Mouse (Mus musculus): ENCODE results near the gene Ddx23. TPM values are rescaled to one million over a fixed set of nuclear protein-coding genes. Genes with fewer than 3 reads are reported as not detected.

Gene Ddx23
- polyA plus RNA-seq, 1 experiment = 59.7 TPM

DNA sequence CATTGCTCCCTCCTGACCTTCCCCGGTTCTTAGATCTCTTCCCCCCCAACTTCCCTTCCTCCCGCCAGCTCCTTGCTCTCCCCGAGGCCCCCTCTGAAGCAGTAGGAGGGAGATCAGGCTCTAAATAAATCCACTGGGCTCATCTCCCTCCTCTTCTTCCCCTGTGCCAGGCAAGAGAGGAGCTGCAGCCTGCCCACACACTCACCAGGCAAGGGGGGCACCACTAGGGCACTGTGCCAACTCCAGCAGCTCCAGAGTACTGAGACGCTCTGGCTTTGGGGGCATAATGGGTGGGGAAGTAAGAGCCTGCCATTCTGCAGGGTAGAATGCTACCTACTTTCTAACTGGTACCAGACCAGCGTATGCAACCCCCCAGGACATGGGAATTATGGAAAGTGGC is 26.2 kb downstream of the Ddx23 start:
- H3K27ac ChIP-seq (ENCODE audit: control insufficient read depth, insufficient read depth, low read length) = no peak overlapping the region
- H3K4me3 ChIP-seq (ENCODE audit: control insufficient read depth, insufficient read depth, low read length) = no peak overlapping the region
- peaks cover 10% of the 10 kb centered on the region; the same call in 1 of the 2 replicates for H3K27me3 ChIP-seq (ENCODE audit: control insufficient read depth, insufficient read depth, low read length)
- TF ChIP-seq CTCF (IDR thresholded peaks at IDR 0.05; ENCODE audit: borderline replicate concordance, control insufficient read depth, extremely low read depth, insufficient read depth, low read length, poor library complexity) (no peak), POLR2A (IDR thresholded peaks at IDR 0.05; ENCODE audit: control insufficient read depth, extremely low read depth, insufficient read depth, low read length, poor library complexity) (no peak)
- H3K36me3 ChIP-seq (ENCODE audit: control insufficient read depth, insufficient read depth, low read length) = no peaks in the 10 kb centered on the region
- no peak for DNase-seq
- H3K4me1 ChIP-seq (replicated peaks; ENCODE audit: control insufficient read depth, insufficient read depth, low read length) = peaks cover 20% of the 10 kb centered on the region
- 69% methylated on average over 5 of the region's 5 CpGs for WGBS

DNA sequence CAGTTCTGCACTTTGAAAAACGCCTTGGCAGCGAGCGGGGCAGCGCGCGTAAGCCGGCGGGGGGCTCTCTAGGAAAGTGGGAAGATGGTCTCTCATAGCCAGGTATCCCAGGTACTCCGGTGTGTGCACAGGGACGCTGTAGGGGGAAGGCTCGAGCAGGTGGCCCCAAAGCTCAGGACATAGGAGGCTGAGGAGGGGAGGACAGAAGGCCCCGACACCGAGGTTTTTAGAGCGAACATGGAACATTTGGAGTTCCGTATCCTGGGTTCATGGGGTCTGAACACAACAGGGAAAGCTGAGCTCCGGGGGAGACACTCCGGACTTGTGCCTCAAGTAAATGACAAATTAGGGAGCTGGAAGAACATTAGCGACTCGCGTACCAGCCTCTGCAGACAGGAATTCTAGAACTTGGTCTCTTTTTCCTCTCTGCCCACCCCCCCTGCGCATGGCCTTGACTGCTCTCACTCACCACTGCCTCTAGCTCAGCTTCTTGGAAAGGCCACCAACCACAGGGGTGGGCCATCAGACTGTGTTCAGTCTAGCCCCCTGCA is 27.3 kb downstream of the Ddx23 start:
- Histone ChIP-seq H3K4me3 (ENCODE audit: control insufficient read depth, insufficient read depth, low read length) (peak overlapping the region; percentile 40), H3K27ac (ENCODE audit: control insufficient read depth, insufficient read depth, low read length) (no peak overlapping the region), H3K27me3 (ENCODE audit: control insufficient read depth, insufficient read depth, low read length) (peaks cover 10% of the 10 kb centered on the region; the same call in 1 of the 2 replicates), H3K36me3 (ENCODE audit: control insufficient read depth, insufficient read depth, low read length) (no peaks in the 10 kb centered on the region), H3K4me1 (replicated peaks; ENCODE audit: control insufficient read depth, insufficient read depth, low read length) (peaks cover 20% of the 10 kb centered on the region)
- no peak for TF ChIP-seq POLR2A (IDR thresholded peaks at IDR 0.05; ENCODE audit: control insufficient read depth, extremely low read depth, insufficient read depth, low read length, poor library complexity)
- TF ChIP-seq CTCF (IDR thresholded peaks at IDR 0.05; ENCODE audit: borderline replicate concordance, control insufficient read depth, extremely low read depth, insufficient read depth, low read length, poor library complexity) = no peak
- 10% methylated on average over 21 of the region's 21 CpGs for WGBS
- no peak for DNase-seq

DNA sequence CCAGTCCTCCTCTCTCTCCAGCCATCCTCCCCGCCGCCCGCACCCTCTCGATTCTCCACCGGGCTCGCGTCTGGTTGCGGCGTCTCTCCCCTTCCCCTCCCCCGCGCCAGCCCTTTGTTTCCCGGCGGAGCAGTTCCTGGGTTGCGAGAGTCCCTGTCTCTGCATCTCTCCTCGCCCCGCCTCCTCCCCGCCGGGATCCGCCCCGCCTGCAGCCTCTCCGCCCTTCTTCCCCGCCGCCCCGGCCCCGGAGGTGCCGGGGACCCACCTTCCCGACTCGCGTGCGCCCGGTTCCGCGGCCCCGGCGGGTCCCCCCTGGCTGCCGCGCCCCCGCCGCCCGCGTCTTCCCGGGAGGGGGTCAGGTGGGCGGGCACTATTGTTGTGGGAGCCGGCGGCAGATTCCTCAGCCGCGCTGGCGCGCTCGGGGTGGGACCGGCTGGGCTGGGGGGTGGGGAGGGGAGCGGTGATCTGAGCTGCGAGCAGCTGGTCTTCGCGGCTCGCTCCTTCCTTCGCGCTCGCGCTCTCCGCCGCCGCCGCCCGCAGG is 28.1 kb downstream of the Ddx23 start:
- DNase-seq = peak; percentile 87
- peak overlapping the region; percentile 48 for H3K4me3 ChIP-seq (ENCODE audit: control insufficient read depth, insufficient read depth, low read length)
- under 1% methylated on average over 62 of the region's 65 CpGs for WGBS

DNA sequence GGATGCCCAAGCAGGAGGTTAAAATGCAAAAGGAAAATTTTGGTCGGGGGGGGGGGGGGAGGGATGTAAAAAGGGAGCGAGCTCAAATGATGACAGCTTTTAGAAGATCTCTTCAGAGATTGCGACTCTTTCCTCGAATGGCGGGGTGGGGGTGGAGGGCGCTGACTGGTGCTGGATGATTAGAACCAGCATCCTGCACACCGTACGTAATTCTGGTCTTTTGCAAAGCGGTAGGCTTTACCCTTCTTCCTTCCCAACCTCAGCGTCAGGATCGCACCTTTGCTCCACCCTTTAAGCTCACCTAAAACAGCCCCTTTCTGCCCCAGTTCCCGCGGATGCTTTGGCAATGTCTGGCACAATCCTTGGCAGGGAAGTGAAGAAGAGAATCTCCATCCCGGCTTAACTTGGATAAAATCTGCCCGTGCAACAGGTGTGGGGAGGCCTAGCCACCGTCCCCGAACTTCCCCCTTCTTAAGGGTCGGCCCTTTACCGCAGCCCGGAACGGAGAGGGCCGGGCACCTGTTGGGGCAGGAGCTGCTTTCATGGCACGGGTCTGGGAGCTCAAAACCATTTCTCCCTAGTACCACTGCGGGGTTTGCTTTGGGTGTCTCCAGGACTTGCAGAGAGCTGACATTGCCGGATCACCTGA is 28.7 kb downstream of the Ddx23 start:
- Histone ChIP-seq H3K27me3 (ENCODE audit: control insufficient read depth, insufficient read depth, low read length) (peaks cover 10% of the 10 kb centered on the region; the same call in 1 of the 2 replicates), H3K36me3 (ENCODE audit: control insufficient read depth, insufficient read depth, low read length) (no peaks in the 10 kb centered on the region), H3K27ac (ENCODE audit: control insufficient read depth, insufficient read depth, low read length) (no peak overlapping the region), H3K4me3 (ENCODE audit: control insufficient read depth, insufficient read depth, low read length) (peak overlapping the region; percentile 48), H3K4me1 (replicated peaks; ENCODE audit: control insufficient read depth, insufficient read depth, low read length) (peaks cover 23% of the 10 kb centered on the region)
- no peak for DNase-seq
- TF ChIP-seq CTCF (IDR thresholded peaks at IDR 0.05; ENCODE audit: borderline replicate concordance, control insufficient read depth, extremely low read depth, insufficient read depth, low read length, poor library complexity) (no peak), POLR2A (IDR thresholded peaks at IDR 0.05; ENCODE audit: control insufficient read depth, extremely low read depth, insufficient read depth, low read length, poor library complexity) (no peak)
- under 1% methylated on average over 25 of the region's 25 CpGs for WGBS

More for the DNA sequence above, 28.1 kb downstream of the Ddx23 start:
- no peak for TF ChIP-seq CTCF (IDR thresholded peaks at IDR 0.05; ENCODE audit: borderline replicate concordance, control insufficient read depth, extremely low read depth, insufficient read depth, low read length, poor library complexity)
- TF ChIP-seq POLR2A (IDR thresholded peaks at IDR 0.05; ENCODE audit: control insufficient read depth, extremely low read depth, insufficient read depth, low read length, poor library complexity) = peak; percentile 68
- peaks cover 20% of the 10 kb centered on the region for H3K4me1 ChIP-seq (replicated peaks; ENCODE audit: control insufficient read depth, insufficient read depth, low read length)
- H3K27me3 ChIP-seq (ENCODE audit: control insufficient read depth, insufficient read depth, low read length) = peaks cover 10% of the 10 kb centered on the region; the same call in 1 of the 2 replicates
- no peak overlapping the region for H3K27ac ChIP-seq (ENCODE audit: control insufficient read depth, insufficient read depth, low read length)
- no peaks in the 10 kb centered on the region for H3K36me3 ChIP-seq (ENCODE audit: control insufficient read depth, insufficient read depth, low read length)

DNA sequence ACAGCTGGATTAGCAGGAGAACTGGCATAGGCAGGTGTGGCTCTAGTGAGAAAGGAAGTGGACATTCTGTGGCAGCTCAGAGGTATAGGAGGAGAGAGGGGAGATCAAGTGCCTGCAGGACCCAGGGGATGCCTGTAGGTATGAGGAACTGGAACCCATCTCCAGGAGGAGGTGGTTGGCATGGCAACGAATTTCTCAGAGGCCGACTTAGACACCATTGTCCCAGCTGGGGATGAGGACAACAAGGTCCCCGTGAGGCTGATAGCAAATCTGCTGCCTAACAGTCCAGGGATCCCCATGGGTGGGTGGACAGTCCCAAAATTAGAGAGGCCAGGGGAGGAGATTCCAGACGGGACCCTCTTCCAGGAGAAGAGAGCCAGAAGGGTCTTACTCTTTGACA is 29.8 kb downstream of the Ddx23 start:
- H3K4me1 ChIP-seq (replicated peaks; ENCODE audit: control insufficient read depth, insufficient read depth, low read length) = peaks cover 33% of the 10 kb centered on the region
- no peak overlapping the region for H3K27ac ChIP-seq (ENCODE audit: control insufficient read depth, insufficient read depth, low read length)
- peaks cover 10% of the 10 kb centered on the region; the same call in 1 of the 2 replicates for H3K27me3 ChIP-seq (ENCODE audit: control insufficient read depth, insufficient read depth, low read length)
- no peaks in the 10 kb centered on the region for H3K36me3 ChIP-seq (ENCODE audit: control insufficient read depth, insufficient read depth, low read length)
- WGBS = 5% methylated on average over 4 of the region's 4 CpGs
- no peak for TF ChIP-seq CTCF (IDR thresholded peaks at IDR 0.05; ENCODE audit: borderline replicate concordance, control insufficient read depth, extremely low read depth, insufficient read depth, low read length, poor library complexity)
- TF ChIP-seq POLR2A (IDR thresholded peaks at IDR 0.05; ENCODE audit: control insufficient read depth, extremely low read depth, insufficient read depth, low read length, poor library complexity) = no peak
- no peak for DNase-seq
- H3K4me3 ChIP-seq (ENCODE audit: control insufficient read depth, insufficient read depth, low read length) = no peak overlapping the region

DNA sequence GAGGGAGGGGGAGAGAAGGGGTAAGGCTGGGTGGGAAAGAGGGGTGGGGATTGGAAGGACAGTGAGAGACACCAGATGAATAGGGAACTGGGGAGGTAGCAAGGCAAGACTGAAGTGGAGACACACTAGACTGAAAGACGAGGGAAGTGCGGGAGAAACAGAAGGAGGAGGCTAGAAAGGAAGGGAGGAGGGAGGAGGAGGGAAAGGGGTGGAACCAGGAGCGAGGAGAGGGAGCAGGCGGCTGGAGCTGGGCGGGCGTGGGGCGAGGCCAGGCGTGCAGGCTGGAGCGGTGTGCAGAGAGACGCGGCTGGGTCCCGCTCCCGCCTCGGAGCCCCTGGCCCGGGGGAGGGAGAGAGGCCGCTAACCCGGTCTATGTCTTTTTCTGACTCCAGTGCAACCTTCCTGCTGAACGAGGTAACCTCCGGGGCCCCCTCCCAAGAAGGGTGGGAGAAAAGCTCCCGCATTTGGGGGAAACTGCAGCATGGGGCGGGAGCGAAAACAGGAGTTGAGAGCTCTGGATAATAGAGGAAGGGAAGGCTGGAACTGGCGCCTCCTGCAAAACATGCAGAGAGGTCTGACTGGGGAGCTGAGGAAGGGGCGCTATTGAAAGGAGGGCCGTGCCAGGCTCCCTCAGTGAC is 30.5 kb downstream of the Ddx23 start:
- WGBS = 6% methylated on average over 25 of the region's 25 CpGs
- H3K4me1 ChIP-seq (replicated peaks; ENCODE audit: control insufficient read depth, insufficient read depth, low read length) = peaks cover 33% of the 10 kb centered on the region
- TF ChIP-seq CTCF (IDR thresholded peaks at IDR 0.05; ENCODE audit: borderline replicate concordance, control insufficient read depth, extremely low read depth, insufficient read depth, low read length, poor library complexity) (no peak), POLR2A (IDR thresholded peaks at IDR 0.05; ENCODE audit: control insufficient read depth, extremely low read depth, insufficient read depth, low read length, poor library complexity) (no peak)
- no peak overlapping the region for H3K27ac ChIP-seq (ENCODE audit: control insufficient read depth, insufficient read depth, low read length)
- H3K36me3 ChIP-seq (ENCODE audit: control insufficient read depth, insufficient read depth, low read length) = no peaks in the 10 kb centered on the region
- H3K4me3 ChIP-seq (ENCODE audit: control insufficient read depth, insufficient read depth, low read length) = no peak overlapping the region
- H3K27me3 ChIP-seq (ENCODE audit: control insufficient read depth, insufficient read depth, low read length) = peaks cover 10% of the 10 kb centered on the region; the same call in 1 of the 2 replicates
- DNase-seq = no peak

All from thymus, adult 2 months (tissue).